Mouse (Mus musculus) kidney, postnatal 4 days (tissue): ENCODE measurements at regions not wholly inside any gene's neighbourhood (a gene's known extent, or its start where the extent isn't known, plus 50 kb on each side); places are given as distances from the start of the nearest gene placed in this dataset.
A peak's percentile ranks its signal among the peaks of the same experiment; 100 is the strongest.

Experiments used
- DNase-seq, 2 experiments: peaks; one replicate each; pipeline ENCODE4 v3.0.0; 2021; ENCODE audit warnings: mixed read lengths in 2 of 2

- no peak for DNase-seq
Measured at GRCm38 (mm10) chr13:90371415-90372150, 282.2 kb upstream of the Xrcc4 start.

GRCm38 (mm10) chr13:90370746-90371414 lies 281.5 kb upstream of the Xrcc4 start:
- DNase-seq: peak; percentile 7 to 23

- DNase-seq: no peak
Measured at GRCm38 (mm10) chr13:90364518-90365027, 275.2 kb upstream of the Xrcc4 start.

GRCm38 (mm10) chr13:90359861-90360601 lies 270.6 kb upstream of the Xrcc4 start:
- DNase-seq: peak; percentile 2 to 18

- no peak for DNase-seq
Measured at GRCm38 (mm10) chr13:90358149-90358548, 268.7 kb upstream of the Xrcc4 start.

GRCm38 (mm10) chr13:90355602-90356001 lies 266.2 kb upstream of the Xrcc4 start:
- DNase-seq: no peak

- no peak for DNase-seq
Measured at GRCm38 (mm10) chr13:90342823-90343222, 253.4 kb upstream of the Xrcc4 start.

- DNase-seq: no peak
Measured at GRCm38 (mm10) chr13:90341597-90342212, 252.3 kb upstream of the Xrcc4 start.

GRCm38 (mm10) chr13:90340647-90341160 lies 251.3 kb upstream of the Xrcc4 start:
- DNase-seq: no peak

- DNase-seq: no peak
Measured at GRCm38 (mm10) chr13:90337591-90337990, 248.2 kb upstream of the Xrcc4 start.

GRCm38 (mm10) chr13:90335741-90336037 lies 246.3 kb upstream of the Xrcc4 start:
- no peak for DNase-seq

- DNase-seq: no peak
Measured at GRCm38 (mm10) chr13:90334934-90335740, 245.7 kb upstream of the Xrcc4 start.

- DNase-seq: no peak
Measured at GRCm38 (mm10) chr13:90334286-90334685, 244.9 kb upstream of the Xrcc4 start.

- no peak for DNase-seq
Measured at GRCm38 (mm10) chr13:90325226-90325625, 235.8 kb upstream of the Xrcc4 start.

- no peak for DNase-seq
Measured at GRCm38 (mm10) chr13:90313209-90313978, 224.0 kb upstream of the Xrcc4 start.

- no peak for DNase-seq
Measured at GRCm38 (mm10) chr13:90310482-90310881, 221.1 kb upstream of the Xrcc4 start.

- no peak for DNase-seq
Measured at GRCm38 (mm10) chr13:90300481-90300880, 211.1 kb upstream of the Xrcc4 start.

- DNase-seq: no peak
Measured at GRCm38 (mm10) chr13:90294648-90295007, 205.2 kb upstream of the Xrcc4 start.

GRCm38 (mm10) chr13:90293697-90294647 lies 204.6 kb upstream of the Xrcc4 start:
- no peak for DNase-seq

GRCm38 (mm10) chr13:90292905-90293304 lies 203.5 kb upstream of the Xrcc4 start:
- DNase-seq: peak in 1 of 2 experiments; percentile 1
